Mouse (Mus musculus): ENCODE data around the gene Crlf1.

DNA sequence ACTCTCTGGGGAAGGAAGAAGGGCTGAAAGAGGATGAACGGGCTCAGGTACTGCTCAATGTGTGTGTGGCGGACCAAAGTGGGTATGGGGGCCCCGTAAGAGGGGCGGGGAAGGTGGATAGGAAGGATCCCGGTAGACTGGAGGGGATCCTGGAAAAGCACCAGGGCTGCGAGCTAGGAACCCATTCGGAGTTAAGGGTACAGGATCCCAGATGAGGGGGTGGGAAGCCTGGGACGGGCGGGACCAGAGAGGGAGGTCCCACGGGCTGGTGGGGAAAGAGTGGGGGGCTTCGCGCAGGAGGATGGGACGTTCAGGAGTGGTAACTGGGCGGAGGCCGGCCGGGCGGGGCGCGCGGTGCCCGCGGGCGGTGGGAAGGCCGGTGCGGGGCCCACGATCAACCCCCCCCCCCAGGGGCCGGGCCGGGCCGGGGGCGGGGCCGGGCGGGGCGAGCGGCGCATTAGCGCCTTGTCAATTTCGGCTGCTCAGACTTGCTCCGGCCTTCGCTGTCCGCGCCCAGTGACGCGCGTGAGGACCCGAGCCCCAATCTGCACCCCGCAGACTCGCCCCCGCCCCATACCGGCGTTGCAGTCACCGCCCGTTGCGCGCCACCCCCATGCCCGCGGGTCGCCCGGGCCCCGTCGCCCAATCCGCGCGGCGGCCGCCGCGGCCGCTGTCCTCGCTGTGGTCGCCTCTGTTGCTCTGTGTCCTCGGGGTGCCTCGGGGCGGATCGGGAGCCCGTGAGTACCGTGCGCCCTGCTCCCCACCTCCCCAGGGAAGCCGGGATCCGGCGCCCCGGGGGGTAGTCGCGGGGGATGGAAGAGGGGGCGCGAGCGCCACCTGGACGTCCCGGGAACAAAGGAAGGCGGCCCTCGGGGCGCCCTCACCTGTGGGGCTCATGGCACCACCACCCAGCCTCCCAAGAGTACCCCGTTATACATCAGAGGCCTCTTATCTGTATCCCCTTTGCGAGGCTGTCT lies at the start of gene Crlf1:
- no peak for TF ChIP-seq CTCF (IDR thresholded peaks at IDR 0.05; ENCODE audit: extremely low read depth, insufficient read depth, insufficient read length, insufficient replicate concordance)
- TF ChIP-seq POLR2A (IDR thresholded peaks at IDR 0.05; ENCODE audit: low read depth, low read length), result no peak

All from spleen, adult 2 months (tissue).